Mouse (Mus musculus): ENCODE data around the gene Unk. TPM values are rescaled to one million over a fixed set of nuclear protein-coding genes. Genes with fewer than 3 reads are reported as not detected.

The Unk gene
- polyA plus RNA-seq, 1 experiment from 2014 or later: 7.4 TPM

DNA sequence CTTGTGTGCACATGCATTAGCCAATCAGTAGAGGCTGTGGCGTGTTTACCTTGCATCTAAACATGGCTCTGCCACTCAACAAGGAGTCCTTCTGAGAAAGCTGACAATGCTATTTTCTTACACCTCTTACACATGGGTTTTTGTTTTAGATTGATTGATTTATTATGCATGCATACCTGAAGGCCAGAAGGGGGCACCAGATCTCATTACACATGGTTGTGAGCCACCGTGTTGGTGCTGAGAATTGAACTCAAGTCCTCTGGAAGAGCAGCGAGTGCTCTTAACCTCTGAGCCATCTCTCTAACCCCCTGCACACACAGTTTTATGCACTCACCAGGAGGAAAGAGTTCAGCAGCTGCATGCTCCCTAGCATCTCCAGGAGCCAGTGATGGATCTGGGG lies 27.2 kb upstream of the Unk start:
- Histone ChIP-seq H3K27ac (ENCODE audit: low read depth, low read length) (no peak overlapping the region), H3K9ac (ENCODE audit: low read depth, low read length) (no peak overlapping the region), H3K4me1 (replicated peaks; ENCODE audit: control insufficient read depth, insufficient read depth, low read length) (peaks cover 11% of the 10 kb centered on the region; the same call in 1 of the 2 replicates), H3K4me3 (ENCODE audit: low read depth, low read length) (no peak overlapping the region), H3K27me3 (replicated peaks; ENCODE audit: control insufficient read depth, insufficient read depth, low read length) (no peaks in the 10 kb centered on the region), H3K9me3 (ENCODE audit: control insufficient read depth) (no peaks in the 10 kb centered on the region), H3K36me3 (ENCODE audit: control insufficient read depth, insufficient read depth) (peaks cover 24% of the 10 kb centered on the region; the same call in 1 of the 2 replicates), H3K4me2 (replicated peaks; ENCODE audit: low read depth) (no peak overlapping the region)
- WGBS: 84% methylated on average over 3 of the region's 3 CpGs
- ATAC-seq: no peak
- peak; percentile 45 for TF ChIP-seq CTCF (IDR thresholded peaks at IDR 0.05; ENCODE audit: low read depth)

- H3K4me2 ChIP-seq (replicated peaks; ENCODE audit: low read depth): peak overlapping the region; percentile 65
- peaks cover 11% of the 10 kb centered on the region; the same call in 1 of the 2 replicates for H3K4me1 ChIP-seq (replicated peaks; ENCODE audit: control insufficient read depth, insufficient read depth, low read length)
- H3K4me3 ChIP-seq (ENCODE audit: low read depth, low read length): peak overlapping the region; percentile 21
- H3K9me3 ChIP-seq (ENCODE audit: control insufficient read depth): no peaks in the 10 kb centered on the region
- peak overlapping the region; percentile 40 for H3K9ac ChIP-seq (ENCODE audit: low read depth, low read length)
- no peak for TF ChIP-seq CTCF (IDR thresholded peaks at IDR 0.05; ENCODE audit: low read depth)
- 27% methylated on average over 8 of the region's 8 CpGs for WGBS
- H3K36me3 ChIP-seq (ENCODE audit: control insufficient read depth, insufficient read depth): peaks cover 39% of the 10 kb centered on the region; the same call in 1 of the 2 replicates
- H3K27me3 ChIP-seq (replicated peaks; ENCODE audit: control insufficient read depth, insufficient read depth, low read length): no peaks in the 10 kb centered on the region
- no peak for ATAC-seq
- peak overlapping the region; percentile 95 for H3K27ac ChIP-seq (ENCODE audit: low read depth, low read length)
Measured at GRCm38 (mm10) chr11:116004186-116004823, 25.8 kb upstream of the Unk start.

DNA sequence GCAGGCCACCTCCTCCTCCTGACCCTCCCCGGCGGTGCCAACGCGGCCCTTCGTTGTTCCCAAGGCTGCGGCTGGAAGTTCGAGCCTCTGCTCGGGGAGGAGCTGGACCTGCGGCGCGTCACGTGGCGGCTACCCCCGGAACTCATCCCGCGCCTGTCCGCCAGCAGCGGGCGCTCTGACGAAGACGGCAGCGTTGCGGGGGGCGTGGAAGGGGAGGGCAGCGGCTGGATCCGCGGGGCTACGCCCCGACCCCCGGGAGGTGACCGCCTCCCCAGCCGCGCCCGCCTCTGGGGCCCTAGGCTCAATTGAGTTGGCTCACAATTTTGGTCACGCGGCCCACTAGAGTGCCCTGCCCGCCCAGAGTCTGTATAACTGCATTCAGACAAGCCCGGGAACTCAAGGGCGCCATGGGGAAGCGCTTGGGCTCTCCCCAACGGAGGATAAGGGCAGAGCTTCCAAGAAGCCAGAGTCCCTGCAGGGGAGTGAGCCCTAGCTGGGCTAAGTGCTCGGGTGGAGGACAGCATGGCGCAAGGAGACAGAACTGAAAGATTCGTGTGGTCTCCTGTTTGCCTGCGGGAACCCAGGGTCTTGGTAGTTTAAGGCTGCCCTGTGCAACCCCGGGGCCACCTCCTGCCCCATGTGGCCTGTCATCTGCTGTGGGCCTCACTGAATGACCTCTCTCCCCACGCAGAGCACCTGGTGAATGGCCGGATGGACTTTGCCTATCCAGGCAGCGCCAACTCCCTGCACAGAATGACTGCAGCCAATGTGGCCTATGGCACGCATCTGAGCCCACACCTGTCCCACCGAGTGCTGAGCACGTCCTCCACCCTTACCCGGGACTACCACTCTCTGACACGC lies 25.1 kb upstream of the Unk start:
- Histone ChIP-seq H3K27me3 (replicated peaks; ENCODE audit: control insufficient read depth, insufficient read depth, low read length) (no peaks in the 10 kb centered on the region), H3K27ac (ENCODE audit: low read depth, low read length) (peak overlapping the region; percentile 95), H3K9me3 (ENCODE audit: control insufficient read depth) (no peaks in the 10 kb centered on the region), H3K4me2 (replicated peaks; ENCODE audit: low read depth) (peak overlapping the region; percentile 65), H3K4me3 (ENCODE audit: low read depth, low read length) (peak overlapping the region; percentile 21), H3K36me3 (ENCODE audit: control insufficient read depth, insufficient read depth) (peaks cover 44% of the 10 kb centered on the region; the same call in 1 of the 2 replicates), H3K9ac (ENCODE audit: low read depth, low read length) (peak overlapping the region; percentile 40), H3K4me1 (replicated peaks; ENCODE audit: control insufficient read depth, insufficient read depth, low read length) (peaks cover 11% of the 10 kb centered on the region; the same call in 1 of the 2 replicates)
- 3% methylated on average over 53 of the region's 54 CpGs for WGBS
- TF ChIP-seq CTCF (IDR thresholded peaks at IDR 0.05; ENCODE audit: low read depth): peak; percentile 88
- peak; percentile 73 for ATAC-seq

- Histone ChIP-seq H3K4me1 (replicated peaks; ENCODE audit: control insufficient read depth, insufficient read depth, low read length) (peaks cover 11% of the 10 kb centered on the region; the same call in 1 of the 2 replicates), H3K9ac (ENCODE audit: low read depth, low read length) (peak overlapping the region; percentile 40), H3K27me3 (replicated peaks; ENCODE audit: control insufficient read depth, insufficient read depth, low read length) (no peaks in the 10 kb centered on the region), H3K4me3 (ENCODE audit: low read depth, low read length) (no peak overlapping the region), H3K4me2 (replicated peaks; ENCODE audit: low read depth) (peak overlapping the region; percentile 65), H3K9me3 (ENCODE audit: control insufficient read depth) (no peaks in the 10 kb centered on the region), H3K27ac (ENCODE audit: low read depth, low read length) (peak overlapping the region; percentile 95), H3K36me3 (ENCODE audit: control insufficient read depth, insufficient read depth) (peaks cover 46% of the 10 kb centered on the region)
- ATAC-seq: peak; percentile 35
- TF ChIP-seq CTCF (IDR thresholded peaks at IDR 0.05; ENCODE audit: low read depth): no peak
- WGBS: 45% methylated on average over 9 of the region's 9 CpGs
Measured at GRCm38 (mm10) chr11:116005701-116006419, 24.3 kb upstream of the Unk start.

GRCm38 (mm10) chr11:116007095-116007850 lies 22.8 kb upstream of the Unk start:
- H3K27ac ChIP-seq (ENCODE audit: low read depth, low read length): peak overlapping the region; percentile 95
- 72% methylated on average over 28 of the region's 28 CpGs for WGBS
- no peak for TF ChIP-seq CTCF (IDR thresholded peaks at IDR 0.05; ENCODE audit: low read depth)

More at GRCm38 (mm10) chr11:116007095-116007850, 22.8 kb upstream of the Unk start:
- no peaks in the 10 kb centered on the region for H3K27me3 ChIP-seq (replicated peaks; ENCODE audit: control insufficient read depth, insufficient read depth, low read length)
- no peak overlapping the region for H3K4me3 ChIP-seq (ENCODE audit: low read depth, low read length)
- H3K4me1 ChIP-seq (replicated peaks; ENCODE audit: control insufficient read depth, insufficient read depth, low read length): peaks cover 11% of the 10 kb centered on the region; the same call in 1 of the 2 replicates
- ATAC-seq: no peak
- H3K9me3 ChIP-seq (ENCODE audit: control insufficient read depth): no peaks in the 10 kb centered on the region
- H3K4me2 ChIP-seq (replicated peaks; ENCODE audit: low read depth): peak overlapping the region; percentile 65; the same call in 1 of the 2 replicates
- no peak overlapping the region; the same call in 1 of the 2 replicates for H3K9ac ChIP-seq (ENCODE audit: low read depth, low read length)
- H3K36me3 ChIP-seq (ENCODE audit: control insufficient read depth, insufficient read depth): peaks cover 41% of the 10 kb centered on the region
